Mouse (Mus musculus) T-cell, adult 2 months (primary cell): ENCODE results near the gene Pnmal2.

Experiments used
- DNase-seq: peaks from one replicate; pipeline ENCODE4 v3.0.0; 2022; ENCODE audit warnings: low spot score

Pnmal2 gene

GRCm38 (mm10) chr7:16917447-16917846 is 27.0 kb upstream of the Pnmal2 start:
- no peak for DNase-seq

GRCm38 (mm10) chr7:16918014-16918413 is 26.5 kb upstream of the Pnmal2 start:
- DNase-seq: no peak

- DNase-seq: no peak
These were observed 25.8 kb upstream of the Pnmal2 start for GRCm38 (mm10) chr7:16918670-16919069.

GRCm38 (mm10) chr7:16919395-16920149 is 24.9 kb upstream of the Pnmal2 start:
- no peak for DNase-seq

- no peak for DNase-seq
These were observed 24.3 kb upstream of the Pnmal2 start for GRCm38 (mm10) chr7:16920150-16920579.

- DNase-seq: no peak
These were observed 23.4 kb upstream of the Pnmal2 start for GRCm38 (mm10) chr7:16920818-16921791.

- no peak for DNase-seq
These were observed 22.6 kb upstream of the Pnmal2 start for GRCm38 (mm10) chr7:16921881-16922335.

- DNase-seq: no peak
These were observed 22.0 kb upstream of the Pnmal2 start for GRCm38 (mm10) chr7:16922360-16922973.

- no peak for DNase-seq
These were observed 21.0 kb upstream of the Pnmal2 start for GRCm38 (mm10) chr7:16923283-16924036.

GRCm38 (mm10) chr7:16924037-16924834 is 20.2 kb upstream of the Pnmal2 start, which contains the start of gene Calm3:
Gene Calm3 (minus strand): TSS chr7:16924114.
- peak; percentile 99 for DNase-seq

GRCm38 (mm10) chr7:16928341-16928740 is 16.1 kb upstream of the Pnmal2 start:
- no peak for DNase-seq

GRCm38 (mm10) chr7:16930850-16931249 is 13.6 kb upstream of the Pnmal2 start:
- peak; percentile 60 for DNase-seq

GRCm38 (mm10) chr7:16931968-16932627 is 12.4 kb upstream of the Pnmal2 start:
- DNase-seq: peak; percentile 77

GRCm38 (mm10) chr7:16932704-16933577 is 11.5 kb upstream of the Pnmal2 start:
- peak; percentile 55 for DNase-seq

- no peak for DNase-seq
These were observed 7.2 kb upstream of the Pnmal2 start for GRCm38 (mm10) chr7:16937312-16937711.

- no peak for DNase-seq
These were observed 6.2 kb upstream of the Pnmal2 start for GRCm38 (mm10) chr7:16938117-16938791.

- DNase-seq: no peak
These were observed 4.2 kb upstream of the Pnmal2 start for GRCm38 (mm10) chr7:16940292-16940691.

GRCm38 (mm10) chr7:16942861-16943260 is 1.6 kb upstream of the Pnmal2 start:
- no peak for DNase-seq
